Mouse (Mus musculus) lung, postnatal 0 days (tissue): ENCODE results near the gene Icam4.
A peak's percentile ranks its signal among the peaks of the same experiment; 100 is the strongest.

ENCODE experiments used
- CTCF ChIP-seq: IDR thresholded peaks from 2 replicates; pipeline ENCODE4 v1.5.1; 2016; ENCODE audit warnings: antibody characterized with exemption, mild to moderate bottlenecking
- EP300 ChIP-seq: IDR thresholded peaks from 2 replicates; pipeline ENCODE4 v1.6.1; 2016; ENCODE audit warnings: antibody characterized with exemption, mild to moderate bottlenecking, control low read depth

GRCm38 (mm10) chr9:20995069-20995468 is 34.1 kb upstream of the Icam4 start:
- no peak for TF ChIP-seq EP300
- peak; percentile 61 for TF ChIP-seq CTCF
